Mouse (Mus musculus): Measurements from ENCODE around the gene Tmem176b. TPM values are rescaled to one million over a fixed set of nuclear protein-coding genes. Genes with fewer than 3 reads are reported as not detected.

The Tmem176b gene
- 92.3 and 128 TPM in 2 replicates for polyA plus RNA-seq (2012; rRNA removed)

GRCm38 (mm10) chr6:48840973-48841625 is at the start of gene Tmem176b:
Gene Tmem176b, minus strand, starts transcription at chr6:48841496.

GRCm38 (mm10) chr6:48872596-48872995 is 31.3 kb upstream of the Tmem176b start, which contains the start of gene Aoc1:
Gene Aoc1, plus strand, starts transcription at chr6:48872896.

GRCm38 (mm10) chr6:48840371-48840969 is 826 bp downstream of the Tmem176b start, which contains the start of gene Tmem176a:
Gene Tmem176a, plus strand, starts transcription at chr6:48840919.

Other genes with a start within 250 kb of the Tmem176b start
- gene Repin1, start 247.6 kb downstream of the Tmem176b start, polyA plus RNA-seq (2012; rRNA removed) = 49.5 and 49.9 TPM in 2 replicates
- gene Gm44965, start 247.6 kb downstream of the Tmem176b start, polyA plus RNA-seq (2012; rRNA removed) = not detected in 2 replicates
- 10.0 and 11.0 TPM in 2 replicates for gene Zfp775, start 239.4 kb downstream of the Tmem176b start, polyA plus RNA-seq (2012; rRNA removed)
- 8.2 and 8.7 TPM in 2 replicates for gene AI854703, start 214.7 kb downstream of the Tmem176b start, polyA plus RNA-seq (2012; rRNA removed)
- gene Gimap8, start 194.3 kb downstream of the Tmem176b start, polyA plus RNA-seq (2012; rRNA removed) = 1.4 and 1.6 TPM in 2 replicates
- gene Gimap9, start 165.4 kb downstream of the Tmem176b start, polyA plus RNA-seq (2012; rRNA removed) = 1.7 and 3.9 TPM in 2 replicates
- gene Gimap4, start 156.9 kb downstream of the Tmem176b start, polyA plus RNA-seq (2012; rRNA removed) = 1.7 and 3.1 TPM in 2 replicates
- gene Gimap6, start 133.3 kb downstream of the Tmem176b start, polyA plus RNA-seq (2012; rRNA removed) = 5.3 and 7.0 TPM in 2 replicates
- gene Gm28053, start 122.9 kb downstream of the Tmem176b start, polyA plus RNA-seq (2012; rRNA removed) = 0.48 and 1.2 TPM in 2 replicates
- not detected in 2 replicates for gene Gimap7, start 122.9 kb downstream of the Tmem176b start, polyA plus RNA-seq (2012; rRNA removed)
- gene Gimap1, start 102.4 kb downstream of the Tmem176b start, polyA plus RNA-seq (2012; rRNA removed) = 2.1 and 2.3 TPM in 2 replicates
- gene Gimap5, start 95.3 kb downstream of the Tmem176b start, polyA plus RNA-seq (2012; rRNA removed) = 1.3 and 1.9 TPM in 2 replicates
- not detected in 2 replicates for gene Gimap3, start 70.6 kb downstream of the Tmem176b start, polyA plus RNA-seq (2012; rRNA removed)
- 11.8 and 21.8 TPM in 2 replicates for gene Tmem176a, start 577 bp downstream of the Tmem176b start, polyA plus RNA-seq (2012; rRNA removed)
- 0.04 and 0.05 TPM in 2 replicates for gene Aoc1, start 31.4 kb upstream of the Tmem176b start, polyA plus RNA-seq (2012; rRNA removed)
- not detected in 2 replicates for gene 1600015I10Rik, start 88.4 kb upstream of the Tmem176b start, polyA plus RNA-seq (2012; rRNA removed)
- not detected in 2 replicates for gene Doxl2, start 133.5 kb upstream of the Tmem176b start, polyA plus RNA-seq (2012; rRNA removed)
- not detected in 2 replicates for gene Svs1, start 145.4 kb upstream of the Tmem176b start, polyA plus RNA-seq (2012; rRNA removed)
- gene Gpnmb, start 195.1 kb upstream of the Tmem176b start, polyA plus RNA-seq (2012; rRNA removed) = 2.1 and 2.5 TPM in 2 replicates
- gene Malsu1, start 232.3 kb upstream of the Tmem176b start, polyA plus RNA-seq (2012; rRNA removed) = 27.8 and 28.7 TPM in 2 replicates